Mouse (Mus musculus) G1E (cell line): ENCODE data around the gene Ccl19. TPM values are rescaled to one million over a fixed set of nuclear protein-coding genes. Genes with fewer than 3 reads are reported as not detected.
"Not testable (repeated sequence)": the region's sequence is repeated elsewhere in the genome, so short reads cannot be mapped to it uniquely, and the experiment has no call there.

Experiments used
- ATAC-seq: 2 replicates; pipeline ENCODE4 v1.8.0; 2016; ENCODE audit warnings: mild to moderate bottlenecking; ENCODE audit not compliant: insufficient number of reproducible peaks, poor library complexity, low FRiP score, severe bottlenecking; ENCODE audit errors: extremely low read depth
- DNase-seq: peaks from one replicate; pipeline ENCODE4 v3.0.0; 2012; ENCODE audit warnings: low spot score
- H3K27me3 ChIP-seq: 2 replicates; pipeline ENCODE4 v1.6.1; 2012; ENCODE audit warnings: mild to moderate bottlenecking, low read length, inconsistent platforms; ENCODE audit not compliant: insufficient read depth
- H3K36me3 ChIP-seq: replicated peaks from 2 replicates; pipeline ENCODE3; 2012; ENCODE audit warnings: mild to moderate bottlenecking, inconsistent platforms
- H3K4me1 ChIP-seq: 2 replicates; pipeline ENCODE4 v1.6.1; 2012; ENCODE audit warnings: low read depth, low read length, inconsistent platforms, mixed read lengths; ENCODE audit not compliant: insufficient read depth
- H3K4me3 ChIP-seq: 2 replicates; pipeline ENCODE4 v1.5.1; 2012; ENCODE audit warnings: low read depth, mild to moderate bottlenecking, inconsistent platforms, low read length, moderate library complexity, mixed read lengths
- H3K9me3 ChIP-seq: replicated peaks from 2 replicates; pipeline ENCODE4 v1.6.1; 2012; ENCODE audit warnings: inconsistent platforms
- polyA plus RNA-seq: library from polyadenylated mRNA; stranded (reverse); fragments of >175 nt; gene quantifications from 2 replicates; pipeline ENCODE4 v1.2.3, GENCODE M21; 2012
- total RNA-seq, 2 experiments: library from RNA; stranded (forward) in 1 of 2; stranded (reverse) in 1 of 2; fragments of 200-1000 nt in 1 of 2; fragments of >200 nt in 1 of 2; fragmentation: Nextera tagmentation in 1 of 2; gene quantifications; 2 replicates each; pipeline ENCODE4 v1.2.3; 2014 to 2017

The Ccl19 gene
- total RNA-seq (2014; fragmentation: Nextera tagmentation): not detected in 2 replicates
- not detected in 2 replicates for total RNA-seq (2017)
- not detected in 2 replicates for polyA plus RNA-seq

GRCm38 (mm10) chr4:42756477-42756876 is at the start of gene Ccl19:
Gene Ccl19, minus strand, starts transcription at chr4:42756577.
- not testable (repeated sequence) for H3K4me3 ChIP-seq, H3K9me3 ChIP-seq, H3K27me3 ChIP-seq, ATAC-seq, H3K36me3 ChIP-seq, H3K4me1 ChIP-seq, DNase-seq

GRCm38 (mm10) chr4:42773893-42774292 is 17.5 kb upstream of the Ccl19 start, which contains the start of gene Ccl21a:
Gene Ccl21a, minus strand, starts transcription at chr4:42773993.
- H3K9me3 ChIP-seq, ATAC-seq, H3K4me3 ChIP-seq, H3K27me3 ChIP-seq, H3K36me3 ChIP-seq, H3K4me1 ChIP-seq, DNase-seq: not testable (repeated sequence)

GRCm38 (mm10) chr4:42735245-42735644 is 21.1 kb downstream of the Ccl19 start, which contains the start of gene 4930578G10Rik:
Gene 4930578G10Rik, plus strand, starts transcription at chr4:42735545.
- DNase-seq, H3K36me3 ChIP-seq, H3K27me3 ChIP-seq, H3K4me1 ChIP-seq, ATAC-seq, H3K4me3 ChIP-seq, H3K9me3 ChIP-seq: not testable (repeated sequence)

Other genes starting within 250 kb of the Ccl19 start
- gene Fam205a2, start 228.4 kb downstream of the Ccl19 start, total RNA-seq (2014; fragmentation: Nextera tagmentation): not detected in 2 replicates
- not detected in 2 replicates for gene Fam205a2, start 228.4 kb downstream of the Ccl19 start, total RNA-seq (2017)
- gene Fam205a2, start 228.4 kb downstream of the Ccl19 start, polyA plus RNA-seq: not detected in 2 replicates
- gene Gm10591, start 144.4 kb downstream of the Ccl19 start, total RNA-seq (2014; fragmentation: Nextera tagmentation): not detected in 2 replicates
- gene Gm10591, start 144.4 kb downstream of the Ccl19 start, total RNA-seq (2017): not detected in 2 replicates
- gene Gm10591, start 144.4 kb downstream of the Ccl19 start, polyA plus RNA-seq: not detected in 2 replicates
- not detected in 2 replicates for gene Gm2564, start 126.9 kb downstream of the Ccl19 start, total RNA-seq (2014; fragmentation: Nextera tagmentation)
- not detected in 2 replicates for gene Gm2564, start 126.9 kb downstream of the Ccl19 start, total RNA-seq (2017)
- gene Gm2564, start 126.9 kb downstream of the Ccl19 start, polyA plus RNA-seq: not detected in 2 replicates
- not detected in 2 replicates for gene Ccl27b, start 101.3 kb downstream of the Ccl19 start, total RNA-seq (2014; fragmentation: Nextera tagmentation)
- gene Ccl27b, start 101.3 kb downstream of the Ccl19 start, total RNA-seq (2017): not detected in 2 replicates
- gene Ccl27b, start 101.3 kb downstream of the Ccl19 start, polyA plus RNA-seq: not detected in 2 replicates
- gene Il11ra2, start 94.7 kb downstream of the Ccl19 start, total RNA-seq (2014; fragmentation: Nextera tagmentation): not detected in 2 replicates
- not detected in 2 replicates for gene Il11ra2, start 94.7 kb downstream of the Ccl19 start, total RNA-seq (2017)
- gene Il11ra2, start 94.7 kb downstream of the Ccl19 start, polyA plus RNA-seq: not detected in 2 replicates
- gene 4930578G10Rik, start 21.0 kb downstream of the Ccl19 start, total RNA-seq (2014; fragmentation: Nextera tagmentation): not detected in 2 replicates
- 0.22 TPM in 1 of 2 replicates, not detected in the other for gene 4930578G10Rik, start 21.0 kb downstream of the Ccl19 start, total RNA-seq (2017)
- not detected in 2 replicates for gene 4930578G10Rik, start 21.0 kb downstream of the Ccl19 start, polyA plus RNA-seq
- not detected in 2 replicates for gene Ccl21a, start 17.4 kb upstream of the Ccl19 start, total RNA-seq (2014; fragmentation: Nextera tagmentation)
- gene Ccl21a, start 17.4 kb upstream of the Ccl19 start, total RNA-seq (2017): not detected in 2 replicates
- not detected in 2 replicates for gene Ccl21a, start 17.4 kb upstream of the Ccl19 start, polyA plus RNA-seq
- 11.5 and 14.5 TPM in 2 replicates for gene Fam205a1, start 97.3 kb upstream of the Ccl19 start, total RNA-seq (2014; fragmentation: Nextera tagmentation)
- gene Fam205a1, start 97.3 kb upstream of the Ccl19 start, total RNA-seq (2017): 0.12 and 0.16 TPM in 2 replicates
- 0.10 and 0.14 TPM in 2 replicates for gene Fam205a1, start 97.3 kb upstream of the Ccl19 start, polyA plus RNA-seq
- gene Gm12394, start 100.2 kb upstream of the Ccl19 start, total RNA-seq (2014; fragmentation: Nextera tagmentation): 0.34 and 0.60 TPM in 2 replicates
- gene Gm12394, start 100.2 kb upstream of the Ccl19 start, total RNA-seq (2017): not detected in 2 replicates
- not detected in 2 replicates for gene Gm12394, start 100.2 kb upstream of the Ccl19 start, polyA plus RNA-seq
- gene Fam205c, start 117.7 kb upstream of the Ccl19 start, total RNA-seq (2014; fragmentation: Nextera tagmentation): not detected in 2 replicates
- gene Fam205c, start 117.7 kb upstream of the Ccl19 start, total RNA-seq (2017): 0.05 TPM in 1 of 2 replicates, not detected in the other
- 0.05 TPM in 1 of 2 replicates, not detected in the other for gene Fam205c, start 117.7 kb upstream of the Ccl19 start, polyA plus RNA-seq
- gene Phf24, start 160.1 kb upstream of the Ccl19 start, total RNA-seq (2014; fragmentation: Nextera tagmentation): 1.8 TPM in 1 of 2 replicates, not detected in the other
- 0.29 and 0.98 TPM in 2 replicates for gene Phf24, start 160.1 kb upstream of the Ccl19 start, total RNA-seq (2017)
- 0.04 TPM in 2 replicates for gene Phf24, start 160.1 kb upstream of the Ccl19 start, polyA plus RNA-seq
- gene Dnajb5, start 193.2 kb upstream of the Ccl19 start, total RNA-seq (2014; fragmentation: Nextera tagmentation): 4.1 and 7.5 TPM in 2 replicates
- gene Dnajb5, start 193.2 kb upstream of the Ccl19 start, total RNA-seq (2017): 1.3 and 1.5 TPM in 2 replicates
- gene Dnajb5, start 193.2 kb upstream of the Ccl19 start, polyA plus RNA-seq: 1.2 and 1.4 TPM in 2 replicates
- not detected in 2 replicates for gene 1700022I11Rik, start 213.0 kb upstream of the Ccl19 start, total RNA-seq (2014; fragmentation: Nextera tagmentation)
- 1.1 and 1.4 TPM in 2 replicates for gene 1700022I11Rik, start 213.0 kb upstream of the Ccl19 start, total RNA-seq (2017)
- 0.15 TPM in 1 of 2 replicates, not detected in the other for gene 1700022I11Rik, start 213.0 kb upstream of the Ccl19 start, polyA plus RNA-seq
- 132 and 136 TPM in 2 replicates for gene Vcp, start 243.9 kb upstream of the Ccl19 start, total RNA-seq (2014; fragmentation: Nextera tagmentation)
- 211 and 261 TPM in 2 replicates for gene Vcp, start 243.9 kb upstream of the Ccl19 start, total RNA-seq (2017)
- 223 and 236 TPM in 2 replicates for gene Vcp, start 243.9 kb upstream of the Ccl19 start, polyA plus RNA-seq